Mouse (Mus musculus) 416B (cell line): ENCODE results near the gene Hpse2.
"Not testable (repeated sequence)": the region's sequence is repeated elsewhere in the genome, so short reads cannot be mapped to it uniquely, and the experiment has no call there.

ENCODE experiments used
- DNase-seq: peaks from one replicate; pipeline ENCODE4 v3.0.0; 2011; ENCODE audit warnings: low read depth

Hpse2 gene

GRCm38 (mm10) chr19:42855649-42856048 is 532.5 kb downstream of the Hpse2 start:
- no peak for DNase-seq

GRCm38 (mm10) chr19:42850444-42850843 is 537.7 kb downstream of the Hpse2 start:
- no peak for DNase-seq

GRCm38 (mm10) chr19:42839621-42840294 is 548.4 kb downstream of the Hpse2 start:
- no peak for DNase-seq

- DNase-seq = no peak
These were observed 549.0 kb downstream of the Hpse2 start for GRCm38 (mm10) chr19:42839118-42839517.

GRCm38 (mm10) chr19:42838271-42838670 is 549.9 kb downstream of the Hpse2 start:
- DNase-seq = no peak

GRCm38 (mm10) chr19:42837591-42837990 is 550.6 kb downstream of the Hpse2 start:
- DNase-seq = no peak

- DNase-seq = no peak
These were observed 555.0 kb downstream of the Hpse2 start for GRCm38 (mm10) chr19:42833126-42833525.

- DNase-seq = no peak
These were observed 555.9 kb downstream of the Hpse2 start for GRCm38 (mm10) chr19:42832251-42832650.

- DNase-seq = peak; percentile 2
These were observed 559.0 kb downstream of the Hpse2 start for GRCm38 (mm10) chr19:42829196-42829595.

GRCm38 (mm10) chr19:42827843-42828242 is 560.3 kb downstream of the Hpse2 start:
- DNase-seq = no peak

GRCm38 (mm10) chr19:42820109-42820508 is 568.0 kb downstream of the Hpse2 start:
- DNase-seq = peak; percentile 20

- no peak for DNase-seq
These were observed 570.4 kb downstream of the Hpse2 start for GRCm38 (mm10) chr19:42817761-42818160.

- DNase-seq = no peak
These were observed 571.9 kb downstream of the Hpse2 start for GRCm38 (mm10) chr19:42816261-42816660.

- no peak for DNase-seq
These were observed 578.0 kb downstream of the Hpse2 start for GRCm38 (mm10) chr19:42810140-42810539.

- DNase-seq = no peak
These were observed 578.7 kb downstream of the Hpse2 start for GRCm38 (mm10) chr19:42809491-42809890.

GRCm38 (mm10) chr19:42797866-42798265 is 590.3 kb downstream of the Hpse2 start:
- no peak for DNase-seq

GRCm38 (mm10) chr19:42795801-42796200 is 592.4 kb downstream of the Hpse2 start:
- DNase-seq = no peak

GRCm38 (mm10) chr19:42794914-42795613 is 593.1 kb downstream of the Hpse2 start:
- peak; percentile 71 for DNase-seq

- peak; percentile 81 for DNase-seq
These were observed 599.8 kb downstream of the Hpse2 start for GRCm38 (mm10) chr19:42788311-42788710.

- no peak for DNase-seq
These were observed 602.5 kb downstream of the Hpse2 start for GRCm38 (mm10) chr19:42785562-42786220.

GRCm38 (mm10) chr19:42785129-42785528 is 603.0 kb downstream of the Hpse2 start:
- peak; percentile 37 for DNase-seq

- DNase-seq = not testable (repeated sequence)
These were observed 608.0 kb downstream of the Hpse2 start for GRCm38 (mm10) chr19:42780156-42780538.

GRCm38 (mm10) chr19:42779531-42780155 is 608.5 kb downstream of the Hpse2 start, which contains the start of gene Hps1:
Hps1 (minus strand) TSS chr19:42779978.
- DNase-seq = peak; percentile 97
